9 mouse cellular contexts compared by ENCODE assay signal in the genomic region with DNA sequence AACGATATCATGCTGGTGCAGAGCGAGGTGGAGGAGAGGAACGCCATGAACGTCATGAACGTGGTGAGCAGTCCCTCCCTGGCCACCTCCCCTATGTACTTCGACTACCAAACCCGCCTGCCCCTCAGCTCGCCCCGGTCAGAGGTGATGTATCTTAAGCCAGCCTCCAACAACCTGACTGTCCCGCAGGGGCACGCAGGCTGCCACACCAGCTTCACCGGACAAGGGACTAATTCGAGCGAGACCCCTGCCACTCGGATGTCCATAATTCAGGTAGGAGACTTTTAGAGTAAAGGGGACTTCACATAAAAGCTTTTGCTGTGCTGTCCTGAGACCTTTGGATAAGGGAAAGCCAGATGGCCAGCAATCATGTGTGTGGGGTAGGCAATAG. TPM values are rescaled to one million over a fixed set of nuclear protein-coding genes. Genes with fewer than 3 reads are reported as not detected.
DNase-seq lines count a peak whose midpoint lies in the region; ATAC-seq and TF ChIP-seq lines count a peak whose summit lies in the region.
"Had no signal": no experiment of that assay in that cellular context is flagged by ENCODE, and none has a peak within 500 bp of the region (broad histone marks: within the 10 kb centered on the region; RNA-seq: fewer than 3 reads in every experiment).

No protein-coding gene starts in this region.

- no peaks in the 10 kb centered on the region for H3K9me3 ChIP-seq in forebrain, embryonic 10.5 days
- no peaks in the 10 kb centered on the region for H3K9me3 ChIP-seq in midbrain, embryonic 13.5 days

- peaks cover 40% of the 10 kb centered on the region for H3K4me1 ChIP-seq in forebrain, embryonic 10.5 days
- H3K4me1 ChIP-seq in midbrain, embryonic 13.5 days (replicated peaks), result peaks cover 24% of the 10 kb centered on the region

- peaks cover 47% of the 10 kb centered on the region for H3K27me3 ChIP-seq in forebrain, embryonic 10.5 days (ENCODE audit: poor library complexity, severe bottlenecking)
- peaks cover 20% of the 10 kb centered on the region for H3K27me3 ChIP-seq in midbrain, embryonic 13.5 days

- H3K36me3 ChIP-seq in forebrain, embryonic 10.5 days (replicated peaks), result no peaks in the 10 kb centered on the region
- H3K36me3 ChIP-seq in midbrain, embryonic 13.5 days, result no peaks in the 10 kb centered on the region

- peak overlapping the region; percentile 77 for H3K4me3 ChIP-seq in gastrocnemius, adult 2 months
- peak overlapping the region; percentile 69 for H3K4me3 ChIP-seq in forebrain, embryonic 10.5 days
- peak overlapping the region; percentile 70 for H3K4me3 ChIP-seq in midbrain, embryonic 13.5 days (replicated peaks)

- H3K27ac ChIP-seq in gastrocnemius, adult 2 months, result peak overlapping the region; percentile 63
- no peak overlapping the region for H3K27ac ChIP-seq in forebrain, embryonic 10.5 days
- H3K27ac ChIP-seq in midbrain, embryonic 13.5 days, result no peak overlapping the region
- H3K27ac ChIP-seq: macrophage had no signal

- H3K9ac ChIP-seq in midbrain, embryonic 13.5 days (replicated peaks), result peak overlapping the region; percentile 76

- TF ChIP-seq CTCF in gastrocnemius, adult 2 months (IDR thresholded peaks at IDR 0.05), result no peak

- intact Hi-C loops in gastrocnemius, adult 2 months (cut with DNase I), result no loop called here

- 3% methylated on average over 15 of the region's 15 CpGs for WGBS in forebrain, embryonic 10.5 days
- WGBS in midbrain, embryonic 13.5 days, result 3% methylated on average over 15 of the region's 15 CpGs

- no peak for DNase-seq in gastrocnemius, adult 2 months
- DNase-seq in gastrocnemius, adult 18-20 months (ENCODE audit: low spot score), result no peak
- DNase-seq in forebrain, embryonic 10.5 days (ENCODE audit: extremely low spot score, low spot score), result no peak
- DNase-seq in kidney, adult 18-20 months, result peak; percentile 34
- no peak for DNase-seq in urinary bladder, postnatal 36 days (ENCODE audit: low spot score in 2 of 2)
- no peak for DNase-seq in Muller cell, postnatal 12 days (ENCODE audit: inconsistent ontology term)
- DNase-seq in urinary bladder, postnatal 14 days (ENCODE audit: low spot score), result no peak

- ATAC-seq in midbrain, embryonic 13.5 days, result no peak

- H3K4me2 ChIP-seq in midbrain, embryonic 13.5 days (replicated peaks), result peak overlapping the region; percentile 94

RNA-seq across cellular contexts. Expression of gene Pcdh17, which starts 5.0 kb away (rescaled TPM):
- under 1 TPM; 0.51 to 0.61 TPM for total RNA-seq in gastrocnemius, adult 2 months (2021)
- under 1 TPM; 0.24 to 0.32 TPM for total RNA-seq in gastrocnemius, adult 18-20 months (2021)
- 4.4 and 5.4 TPM in 2 replicates for polyA plus RNA-seq in forebrain, embryonic 10.5 days (2016; fragmentation: Nextera tagmentation; extraction: Ambion mirVana)
- 15.3 and 17.6 TPM in 2 replicates for polyA plus RNA-seq in midbrain, embryonic 13.5 days (2015; fragmentation: Nextera tagmentation; extraction: Ambion mirVana)
- polyA plus RNA-seq: macrophage had no signal
